Comparison of ENCODE assay signal across 31 mouse cellular contexts in genomic region chrX:139357639-139358260, GRCm38 (mm10). TPM values are rescaled to one million over a fixed set of nuclear protein-coding genes. Genes with fewer than 3 reads are reported as not detected.
DNase-seq lines count a peak whose midpoint lies in the region; ATAC-seq lines count a peak whose summit lies in the region.
"Had no signal": no experiment of that assay in that cellular context is flagged by ENCODE, and none has a peak within 500 bp of the region (broad histone marks: within the 10 kb centered on the region; RNA-seq: fewer than 3 reads in every experiment).

No protein-coding gene starts in this region.

- peak; percentile 29 for DNase-seq in embryonic facial prominence, embryonic 14.5 days (ENCODE audit: low spot score)
- no peak for DNase-seq in embryonic facial prominence, embryonic 10.5 days (ENCODE audit: low spot score)
- DNase-seq in ES-CJ7 (ENCODE audit: low read depth, low spot score) = peak; percentile 82
- peak; percentile 36 for DNase-seq in kidney, postnatal 14 days
- DNase-seq in spleen, postnatal 36 days (ENCODE audit: low spot score in 2 of 2) = no peak
- DNase-seq in cerebellum, adult 18-20 months = no peak
- DNase-seq in thymus, postnatal 4 days = no peak
- DNase-seq: adrenal gland, postnatal 14 days; cerebellum, adult 9-10 months; gastrocnemius, adult 2 months; heart, postnatal 4 days; liver, postnatal 0 days; retina, postnatal 1 day; right cerebral cortex, postnatal 25 days; thymus, postnatal 14 days had no signal

- H3K9me3 ChIP-seq in embryonic facial prominence, embryonic 14.5 days (ENCODE audit: control insufficient read depth, low read length) = no peaks in the 10 kb centered on the region
- no peaks in the 10 kb centered on the region for H3K9me3 ChIP-seq in embryonic facial prominence, embryonic 10.5 days
- H3K9me3 ChIP-seq in lung, embryonic 16.5 days (ENCODE audit: control insufficient read depth, low read length) = no peaks in the 10 kb centered on the region
- H3K9me3 ChIP-seq: G1E; heart, embryonic 15.5 days; limb, embryonic 12.5 days; megakaryocyte, embryonic 14.5 days; midbrain, embryonic 15.5 days; neural tube, embryonic 12.5 days had no signal

- H3K27me3 ChIP-seq in embryonic facial prominence, embryonic 14.5 days (replicated peaks; ENCODE audit: control insufficient read depth, insufficient read depth, low read length) = peaks cover 10% of the 10 kb centered on the region; the same call in 1 of the 2 replicates
- H3K27me3 ChIP-seq in embryonic facial prominence, embryonic 10.5 days (replicated peaks; ENCODE audit: low read depth, poor library complexity, severe bottlenecking) = peaks cover 54% of the 10 kb centered on the region
- no peaks in the 10 kb centered on the region for H3K27me3 ChIP-seq in lung, embryonic 16.5 days (ENCODE audit: control insufficient read depth, insufficient read depth, low read depth, low read length)
- H3K27me3 ChIP-seq: heart, embryonic 15.5 days; midbrain, embryonic 15.5 days; neural tube, embryonic 12.5 days had no signal

- H3K9ac ChIP-seq in embryonic facial prominence, embryonic 14.5 days (ENCODE audit: low read depth, low read length) = no peak overlapping the region
- H3K9ac ChIP-seq in lung, embryonic 16.5 days (ENCODE audit: low read length) = no peak overlapping the region
- H3K9ac ChIP-seq: heart, embryonic 15.5 days; hindbrain, embryonic 14.5 days; limb, embryonic 12.5 days; liver, postnatal 0 days; midbrain, embryonic 15.5 days; neural tube, embryonic 12.5 days had no signal

- no peak overlapping the region for H3K4me3 ChIP-seq in embryonic facial prominence, embryonic 14.5 days (ENCODE audit: low read depth, low read length)
- no peak overlapping the region for H3K4me3 ChIP-seq in embryonic facial prominence, embryonic 10.5 days
- H3K4me3 ChIP-seq in lung, embryonic 16.5 days (ENCODE audit: low read length) = peak overlapping the region; percentile 19; the same call in 1 of the 2 replicates
- H3K4me3 ChIP-seq: gastrocnemius, adult 2 months; heart, embryonic 15.5 days; limb, embryonic 12.5 days; megakaryocyte, embryonic 14.5 days; midbrain, embryonic 15.5 days; neural tube, embryonic 12.5 days had no signal

- no peaks in the 10 kb centered on the region for H3K4me1 ChIP-seq in embryonic facial prominence, embryonic 14.5 days (ENCODE audit: control insufficient read depth, insufficient read depth, low read length)
- no peaks in the 10 kb centered on the region for H3K4me1 ChIP-seq in embryonic facial prominence, embryonic 10.5 days
- no peaks in the 10 kb centered on the region for H3K4me1 ChIP-seq in lung, embryonic 16.5 days (replicated peaks; ENCODE audit: control insufficient read depth, insufficient read depth, low read length)
- H3K4me1 ChIP-seq: heart, embryonic 15.5 days; limb, embryonic 12.5 days; megakaryocyte, embryonic 14.5 days; midbrain, embryonic 15.5 days; neural tube, embryonic 12.5 days had no signal

- no peak overlapping the region for H3K27ac ChIP-seq in embryonic facial prominence, embryonic 14.5 days (replicated peaks; ENCODE audit: low read depth, low read length)
- H3K27ac ChIP-seq in embryonic facial prominence, embryonic 10.5 days (replicated peaks) = no peak overlapping the region
- peak overlapping the region; percentile 64 for H3K27ac ChIP-seq in lung, embryonic 16.5 days (ENCODE audit: low read length)
- H3K27ac ChIP-seq: gastrocnemius, adult 2 months; heart, embryonic 15.5 days; hindbrain, embryonic 14.5 days; limb, embryonic 12.5 days; midbrain, embryonic 15.5 days; neural tube, embryonic 12.5 days had no signal

- no peaks in the 10 kb centered on the region for H3K36me3 ChIP-seq in embryonic facial prominence, embryonic 14.5 days (ENCODE audit: control insufficient read depth, insufficient read depth, low read length)
- H3K36me3 ChIP-seq in embryonic facial prominence, embryonic 10.5 days (replicated peaks) = no peaks in the 10 kb centered on the region
- no peaks in the 10 kb centered on the region for H3K36me3 ChIP-seq in lung, embryonic 16.5 days (ENCODE audit: control insufficient read depth, insufficient read depth, low read length)
- H3K36me3 ChIP-seq: G1E; heart, embryonic 15.5 days; limb, embryonic 12.5 days; midbrain, embryonic 15.5 days; neural tube, embryonic 12.5 days had no signal

- 50% methylated on average over 7 of the region's 7 CpGs for WGBS in embryonic facial prominence, embryonic 14.5 days
- WGBS in embryonic facial prominence, embryonic 10.5 days = 53% methylated on average over 7 of the region's 7 CpGs
- WGBS in lung, embryonic 16.5 days = 34% methylated on average over 7 of the region's 7 CpGs

- no peak overlapping the region for H3K4me2 ChIP-seq in embryonic facial prominence, embryonic 14.5 days (ENCODE audit: low read depth, low read length)
- H3K4me2 ChIP-seq in lung, embryonic 16.5 days (ENCODE audit: low read depth, low read length) = peak overlapping the region; percentile 29; the same call in 1 of the 2 replicates
- H3K4me2 ChIP-seq: heart, embryonic 15.5 days; hindbrain, embryonic 14.5 days; limb, embryonic 12.5 days; liver, embryonic 11.5 days; midbrain, embryonic 15.5 days; neural tube, embryonic 12.5 days had no signal

- no peak for ATAC-seq in embryonic facial prominence, embryonic 14.5 days (ENCODE audit: low read depth)
- ATAC-seq in lung, embryonic 16.5 days (ENCODE audit: low read depth) = peak; percentile 87
- ATAC-seq: liver, postnatal 0 days; midbrain, embryonic 15.5 days; Patski had no signal

RNA-seq across cellular contexts. Expression of gene Trap1a, which starts 24.3 kb away (rescaled TPM):
- not detected in 2 replicates for polyA plus RNA-seq in embryonic facial prominence, embryonic 14.5 days (2014; fragmentation: Nextera tagmentation; extraction: Ambion mirVana)
- not detected in 2 replicates for polyA plus RNA-seq in embryonic facial prominence, embryonic 10.5 days (2016; fragmentation: Nextera tagmentation; extraction: Ambion mirVana)
- not detected in 2 replicates for polyA plus RNA-seq in lung, embryonic 16.5 days (2015; fragmentation: Nextera tagmentation; extraction: Ambion mirVana)
- polyA plus RNA-seq: cortical plate, adult 2 months; embryonic facial prominence, embryonic 11.5 days; forebrain, embryonic 11.5 days; G1E; hindbrain, embryonic 14.5 days; intestine, embryonic 14.5 days; limb, embryonic 12.5 days; liver, postnatal 0 days; midbrain, embryonic 15.5 days; neural tube, embryonic 12.5 days; Patski; spleen, adult 2 months; stomach, embryonic 14.5 days had no signal

Comparison
In these comparisons a context has a peak if more than half of its experiments do, and no peak if none do; other contexts are left out.
1. DNase-seq: peak in embryonic facial prominence, embryonic 14.5 days (single experiment), ES-CJ7 (single experiment) and kidney, postnatal 14 days (single experiment); none in embryonic facial prominence, embryonic 10.5 days (single experiment), spleen, postnatal 36 days (0 of 2), cerebellum, adult 18-20 months (0 of 2) and thymus, postnatal 4 days (single experiment).